In genomic region chr1:74068366-74069084, GRCm38 (mm10) we compare ENCODE assay signal across 8 mouse cellular contexts. TPM values are rescaled to one million over a fixed set of nuclear protein-coding genes. Genes with fewer than 3 reads are reported as not detected.
A peak's percentile ranks its signal among the peaks of the same experiment; 100 is the strongest.
DNase-seq lines count a peak whose midpoint lies in the region; ATAC-seq and TF ChIP-seq lines count a peak whose summit lies in the region.

No protein-coding gene starts in this region.

- peaks cover 5% of the 10 kb centered on the region for H3K4me1 ChIP-seq in spleen, adult 2 months (ENCODE audit: control insufficient read depth, insufficient read depth, insufficient read length)
- H3K4me1 ChIP-seq in forebrain, embryonic 15.5 days, result peaks cover 17% of the 10 kb centered on the region
- H3K4me1 ChIP-seq in kidney, embryonic 14.5 days (ENCODE audit: control insufficient read depth, insufficient read depth, low read length), result peaks cover 24% of the 10 kb centered on the region
- H3K4me1 ChIP-seq in midbrain, embryonic 10.5 days, result peaks cover 23% of the 10 kb centered on the region

- peaks cover 4% of the 10 kb centered on the region; the same call in 1 of the 2 replicates for H3K27me3 ChIP-seq in spleen, adult 2 months (ENCODE audit: control insufficient read depth, insufficient read depth, low read length)
- no peaks in the 10 kb centered on the region for H3K27me3 ChIP-seq in forebrain, embryonic 15.5 days
- H3K27me3 ChIP-seq in kidney, embryonic 14.5 days (ENCODE audit: control insufficient read depth, insufficient read depth, low read length), result no peaks in the 10 kb centered on the region
- peaks cover 65% of the 10 kb centered on the region for H3K27me3 ChIP-seq in midbrain, embryonic 10.5 days (ENCODE audit: low read depth, poor library complexity, severe bottlenecking)

- TF ChIP-seq CTCF in spleen, adult 2 months (IDR thresholded peaks at IDR 0.05; ENCODE audit: extremely low read depth, insufficient read depth, insufficient read length, insufficient replicate concordance), result no peak

- no peaks in the 10 kb centered on the region for H3K9me3 ChIP-seq in forebrain, embryonic 15.5 days
- H3K9me3 ChIP-seq in kidney, embryonic 14.5 days (ENCODE audit: control insufficient read depth, low read length), result no peaks in the 10 kb centered on the region
- H3K9me3 ChIP-seq in midbrain, embryonic 10.5 days (replicated peaks), result no peaks in the 10 kb centered on the region

- peak; percentile 76 for ATAC-seq in forebrain, embryonic 15.5 days (replicated peaks)
- peak; percentile 78 for ATAC-seq in kidney, embryonic 14.5 days (ENCODE audit: low FRiP score, low TSS enrichment)
- ATAC-seq in frontal cortex, adult (ENCODE audit: low TSS enrichment), result no peak

- H3K4me2 ChIP-seq in forebrain, embryonic 15.5 days (replicated peaks), result peak overlapping the region; percentile 58
- H3K4me2 ChIP-seq in kidney, embryonic 14.5 days (replicated peaks; ENCODE audit: low read depth, low read length), result peak overlapping the region; percentile 78

- WGBS in spleen, adult 2 months, result 7% methylated on average over 40 of the region's 41 CpGs
- 3% methylated on average over 34 of the region's 41 CpGs for WGBS in forebrain, embryonic 15.5 days
- WGBS in kidney, embryonic 14.5 days, result 2% methylated on average over 31 of the region's 41 CpGs
- WGBS in midbrain, embryonic 10.5 days, result 5% methylated on average over 40 of the region's 41 CpGs

- peak overlapping the region; percentile 21; the same call in 1 of the 2 replicates for H3K9ac ChIP-seq in forebrain, embryonic 15.5 days (replicated peaks)
- peak overlapping the region; percentile 63 for H3K9ac ChIP-seq in kidney, embryonic 14.5 days (ENCODE audit: low read depth, low read length)

- H3K27ac ChIP-seq in spleen, adult 2 months (ENCODE audit: insufficient read depth, low read length), result no peak overlapping the region
- no peak overlapping the region for H3K27ac ChIP-seq in forebrain, embryonic 15.5 days (replicated peaks)
- peak overlapping the region; percentile 61; the same call in 1 of the 2 replicates for H3K27ac ChIP-seq in kidney, embryonic 14.5 days (ENCODE audit: low read depth, low read length)
- H3K27ac ChIP-seq in midbrain, embryonic 10.5 days (replicated peaks), result peak overlapping the region; percentile 65

- no peak for DNase-seq in spleen, adult 2 months (ENCODE audit: low read depth in 1 of 2, low spot score in 2 of 2)
- no peak for DNase-seq in spleen, postnatal 14 days (ENCODE audit: low spot score in 2 of 2)
- peak; percentile 39 for DNase-seq in midbrain, embryonic 10.5 days (ENCODE audit: low spot score)
- DNase-seq in thymus, postnatal 25 days, result peak; percentile 72
- DNase-seq in right cerebral cortex, adult 2 months (ENCODE audit: low spot score in 2 of 2), result no peak

- H3K36me3 ChIP-seq in spleen, adult 2 months (ENCODE audit: control insufficient read depth, insufficient read depth, low read length), result no peaks in the 10 kb centered on the region
- no peaks in the 10 kb centered on the region for H3K36me3 ChIP-seq in forebrain, embryonic 15.5 days
- H3K36me3 ChIP-seq in kidney, embryonic 14.5 days (ENCODE audit: control insufficient read depth, insufficient read depth, low read length), result no peaks in the 10 kb centered on the region
- no peaks in the 10 kb centered on the region for H3K36me3 ChIP-seq in midbrain, embryonic 10.5 days

- H3K4me3 ChIP-seq in spleen, adult 2 months (ENCODE audit: extremely low read depth, insufficient read depth, insufficient read length), result peak overlapping the region; percentile 53
- H3K4me3 ChIP-seq in forebrain, embryonic 15.5 days, result peak overlapping the region; percentile 37
- H3K4me3 ChIP-seq in kidney, embryonic 14.5 days (ENCODE audit: low read length), result peak overlapping the region; percentile 39
- H3K4me3 ChIP-seq in midbrain, embryonic 10.5 days, result peak overlapping the region; percentile 53

- no peak for TF ChIP-seq POLR2A in spleen, adult 2 months (IDR thresholded peaks at IDR 0.05; ENCODE audit: low read depth, low read length)

RNA-seq across cellular contexts. Expression of gene Tns1, which starts 55.7 kb away (rescaled TPM):
- 80.4 and 102 TPM in 2 replicates for polyA plus RNA-seq in spleen, adult 2 months (2012; rRNA removed)
- polyA plus RNA-seq in forebrain, embryonic 15.5 days (2015; fragmentation: Nextera tagmentation; extraction: Ambion mirVana), result 6.0 and 7.9 TPM in 2 replicates
- polyA plus RNA-seq in kidney, embryonic 14.5 days (2014; fragmentation: Nextera tagmentation; extraction: Ambion mirVana), result 40.1 and 59.2 TPM in 2 replicates
- 10.3 and 13.4 TPM in 2 replicates for polyA plus RNA-seq in midbrain, embryonic 10.5 days (2016; fragmentation: Nextera tagmentation; extraction: Ambion mirVana)

RNA-seq across cellular contexts. Expression of gene Rufy4, which starts 56.8 kb away (rescaled TPM):
- 0.41 and 0.67 TPM in 2 replicates for polyA plus RNA-seq in spleen, adult 2 months (2012; rRNA removed)
- polyA plus RNA-seq in forebrain, embryonic 15.5 days (2015; fragmentation: Nextera tagmentation; extraction: Ambion mirVana), result 0.13 and 0.14 TPM in 2 replicates
- not detected in 2 replicates for polyA plus RNA-seq in kidney, embryonic 14.5 days (2014; fragmentation: Nextera tagmentation; extraction: Ambion mirVana)
- 0.29 and 0.51 TPM in 2 replicates for polyA plus RNA-seq in midbrain, embryonic 10.5 days (2016; fragmentation: Nextera tagmentation; extraction: Ambion mirVana)

Comparison
In these comparisons a context has a peak if more than half of its experiments do, and no peak if none do; other contexts are left out.
1. DNase-seq: peak in midbrain, embryonic 10.5 days (single experiment) and thymus, postnatal 25 days (single experiment); none in spleen, adult 2 months (0 of 2), spleen, postnatal 14 days (0 of 2) and right cerebral cortex, adult 2 months (0 of 2).
2. H3K27ac ChIP-seq: peak in kidney, embryonic 14.5 days (single experiment) and midbrain, embryonic 10.5 days (single experiment); none in spleen, adult 2 months (single experiment) and forebrain, embryonic 15.5 days (single experiment).
3. Peak in every context shown above with its lines, with median percentiles within 50 percentile points of each other: H3K4me3 ChIP-seq.